Mouse (Mus musculus) limb, embryonic 14.5 days (tissue): ENCODE data around the gene Rap1gap. TPM values are rescaled to one million over a fixed set of nuclear protein-coding genes. Genes with fewer than 3 reads are reported as not detected.

ENCODE experiments used
- ATAC-seq: fragments of 200-750 bp; cut with Nextera tagmentation; 2 replicates; pipeline ENCODE4 v1.8.0; 2017; ENCODE audit warnings: low read depth, moderate number of reproducible peaks, moderate TSS enrichment; ENCODE audit not compliant: low FRiP score
- DNase-seq: peaks from one replicate; pipeline ENCODE4 v3.0.0-alpha.2; 2015; ENCODE audit warnings: low spot score
- H3K27ac ChIP-seq: fragments of 300-500 bp; sonication (generic); replicated peaks from 2 replicates; pipeline ENCODE4 v1.5.1; 2014; ENCODE audit warnings: low read depth, mild to moderate bottlenecking, low read length, moderate library complexity, mixed read lengths
- H3K27me3 ChIP-seq: fragments of 300-500 bp; sonication (generic); 2 replicates; pipeline ENCODE4 v1.6.1; 2014; ENCODE audit warnings: low read length, mixed read lengths; ENCODE audit not compliant: control insufficient read depth, insufficient read depth
- H3K36me3 ChIP-seq: fragments of 300-500 bp; sonication (generic); 2 replicates; pipeline ENCODE4 v1.6.1; 2014; ENCODE audit warnings: mild to moderate bottlenecking, low read length, moderate library complexity, mixed read lengths; ENCODE audit not compliant: control insufficient read depth, insufficient read depth
- H3K4me1 ChIP-seq: fragments of 300-500 bp; sonication (generic); 2 replicates; pipeline ENCODE4 v1.6.1; 2014; ENCODE audit warnings: antibody characterized with exemption, low read length, mixed read lengths; ENCODE audit not compliant: control insufficient read depth, insufficient read depth
- H3K4me2 ChIP-seq: fragments of 300-500 bp; sonication (generic); replicated peaks from 2 replicates; pipeline ENCODE4 v1.6.1; 2014; ENCODE audit warnings: low read depth, mild to moderate bottlenecking, low read length, moderate library complexity; ENCODE audit not compliant: severe bottlenecking
- H3K4me3 ChIP-seq: fragments of 300-500 bp; sonication (generic); replicated peaks from 2 replicates; pipeline ENCODE4 v1.5.1; 2014; ENCODE audit warnings: low read length
- H3K9ac ChIP-seq: fragments of 300-500 bp; sonication (generic); 2 replicates; pipeline ENCODE4 v1.6.1; 2014; ENCODE audit warnings: mild to moderate bottlenecking, low read depth, low read length, moderate library complexity; ENCODE audit not compliant: severe bottlenecking
- H3K9me3 ChIP-seq: fragments of 300-500 bp; sonication (generic); 2 replicates; pipeline ENCODE4 v1.6.1; 2016; ENCODE audit warnings: low read length; ENCODE audit not compliant: control insufficient read depth
- POLR2A ChIP-seq: fragments of 200-500 bp; IDR thresholded peaks from 2 replicates; pipeline ENCODE4 v1.8.0; 2012; ENCODE audit warnings: inconsistent platforms, mild to moderate bottlenecking, moderate library complexity, borderline replicate concordance; ENCODE audit not compliant: insufficient read depth, insufficient read length; ENCODE audit errors: extremely low read depth
- WGBS: fragments of 180-500 bp; shearing (Covaris S2); extraction: QIAGEN DNeasy Blood & Tissue Kit; methylation state at CpG from one replicate; pipeline ENCODE4 v1.1.7; 2014; 5-methylcytosine and 5-hydroxymethylcytosine counted together
- polyA plus RNA-seq, 2 experiments: library from polyadenylated mRNA; depleted of rRNA in 1 of 2; stranded (reverse) in 1 of 2; unstranded in 1 of 2; fragments of >200 nt; fragmentation: Nextera tagmentation in 1 of 2; extraction: Ambion mirVana in 1 of 2; gene quantifications; 2 replicates each; pipeline versions ENCODE4 v1.2.1 to v1.2.3; 2012 to 2014

Rap1gap gene
- polyA plus RNA-seq, 2 experiments = 11.9 to 35.2 TPM

DNA sequence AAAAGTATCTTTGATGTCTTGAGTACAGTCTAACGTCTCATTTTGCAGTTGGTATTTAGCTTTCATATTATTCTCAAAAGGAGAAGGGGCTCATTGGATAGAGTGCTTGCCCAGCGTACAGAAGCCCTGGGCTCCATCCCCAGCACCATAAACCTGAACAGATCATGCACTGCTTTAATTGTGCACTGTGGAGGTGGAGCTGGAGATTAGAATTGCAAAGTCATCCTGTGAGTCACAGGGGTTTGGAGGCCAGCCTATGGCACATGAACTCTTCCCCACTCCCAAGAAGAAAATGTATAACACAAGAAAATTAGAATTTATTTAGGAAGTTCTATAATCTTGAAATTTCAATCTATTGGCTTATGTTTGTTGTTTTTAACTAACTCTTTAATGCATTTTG is 21.1 kb upstream of the Rap1gap start:
- ATAC-seq = no peak
- Histone ChIP-seq H3K27me3 (no peaks in the 10 kb centered on the region), H3K4me1 (no peaks in the 10 kb centered on the region), H3K27ac (no peak overlapping the region), H3K9me3 (no peaks in the 10 kb centered on the region), H3K9ac (no peak overlapping the region), H3K36me3 (peaks cover 86% of the 10 kb centered on the region), H3K4me2 (no peak overlapping the region), H3K4me3 (no peak overlapping the region)
- WGBS = 75% methylated on average over 2 of the region's 2 CpGs
- TF ChIP-seq POLR2A = no peak
- no peak for DNase-seq

- Histone ChIP-seq H3K9ac (no peak overlapping the region), H3K36me3 (peaks cover 88% of the 10 kb centered on the region), H3K27me3 (no peaks in the 10 kb centered on the region), H3K4me3 (no peak overlapping the region), H3K27ac (no peak overlapping the region), H3K9me3 (no peaks in the 10 kb centered on the region), H3K4me2 (no peak overlapping the region), H3K4me1 (no peaks in the 10 kb centered on the region)
- no peak for TF ChIP-seq POLR2A
- DNase-seq (no peak), ATAC-seq (no peak)
Observed at GRCm38 (mm10) chr4:137646262-137646661, 18.3 kb upstream of the Rap1gap start.

GRCm38 (mm10) chr4:137647648-137648047 is 16.9 kb upstream of the Rap1gap start:
- Histone ChIP-seq H3K9ac (no peak overlapping the region), H3K4me3 (no peak overlapping the region), H3K4me1 (no peaks in the 10 kb centered on the region), H3K27ac (no peak overlapping the region), H3K9me3 (no peaks in the 10 kb centered on the region), H3K4me2 (no peak overlapping the region), H3K27me3 (no peaks in the 10 kb centered on the region), H3K36me3 (peaks cover 91% of the 10 kb centered on the region)
- TF ChIP-seq POLR2A = no peak
- ATAC-seq (no peak), DNase-seq (no peak)
- 85% methylated on average over 6 of the region's 6 CpGs for WGBS

GRCm38 (mm10) chr4:137648230-137648629 is 16.3 kb upstream of the Rap1gap start:
- H3K4me2 ChIP-seq = no peak overlapping the region
- 84% methylated on average over 9 of the region's 9 CpGs for WGBS
- peaks cover 97% of the 10 kb centered on the region for H3K36me3 ChIP-seq
- no peak overlapping the region for H3K27ac ChIP-seq
- no peak overlapping the region for H3K9ac ChIP-seq
- H3K27me3 ChIP-seq = no peaks in the 10 kb centered on the region
- H3K4me3 ChIP-seq = no peak overlapping the region
- DNase-seq (no peak), ATAC-seq (no peak)
- no peaks in the 10 kb centered on the region for H3K4me1 ChIP-seq
- H3K9me3 ChIP-seq = no peaks in the 10 kb centered on the region
- TF ChIP-seq POLR2A = no peak

- WGBS = 84% methylated on average over 5 of the region's 5 CpGs
- no peak overlapping the region for H3K4me3 ChIP-seq
- no peak for ATAC-seq
Observed at GRCm38 (mm10) chr4:137650912-137651311, 13.6 kb upstream of the Rap1gap start.

GRCm38 (mm10) chr4:137652835-137653346 is 11.6 kb upstream of the Rap1gap start:
- no peak overlapping the region for H3K4me3 ChIP-seq
- 96% methylated on average over 5 of the region's 5 CpGs for WGBS
- no peaks in the 10 kb centered on the region for H3K27me3 ChIP-seq
- no peaks in the 10 kb centered on the region for H3K4me1 ChIP-seq
- ATAC-seq (no peak), DNase-seq (no peak)
- peaks cover 97% of the 10 kb centered on the region for H3K36me3 ChIP-seq
- H3K9ac ChIP-seq = no peak overlapping the region
- no peak for TF ChIP-seq POLR2A
- no peak overlapping the region for H3K4me2 ChIP-seq
- H3K9me3 ChIP-seq = no peaks in the 10 kb centered on the region
- no peak overlapping the region for H3K27ac ChIP-seq

More at GRCm38 (mm10) chr4:137650912-137651311, 13.6 kb upstream of the Rap1gap start:
- Histone ChIP-seq H3K4me1 (no peaks in the 10 kb centered on the region), H3K9me3 (no peaks in the 10 kb centered on the region), H3K4me2 (no peak overlapping the region), H3K9ac (no peak overlapping the region), H3K36me3 (peaks cover 96% of the 10 kb centered on the region), H3K27me3 (no peaks in the 10 kb centered on the region), H3K27ac (no peak overlapping the region)
- no peak for DNase-seq
- no peak for TF ChIP-seq POLR2A
